Mouse (Mus musculus) hindbrain, embryonic 16.5 days (tissue): Measurements from ENCODE around the gene Pkp3. TPM values are rescaled to one million over a fixed set of nuclear protein-coding genes. Genes with fewer than 3 reads are reported as not detected.

Experiments used
- ATAC-seq: fragments of 200-750 bp; cut with Nextera tagmentation; 2 replicates; pipeline ENCODE4 v1.8.0; 2017; ENCODE audit warnings: moderate TSS enrichment, moderate library complexity
- H3K27ac ChIP-seq: fragments of 300-500 bp; sonication (generic); 2 replicates; pipeline ENCODE4 v1.5.1; 2014; ENCODE audit warnings: low read depth, mild to moderate bottlenecking, control low read depth, low read length, moderate library complexity
- H3K27me3 ChIP-seq: fragments of 300-500 bp; sonication (generic); replicated peaks from 2 replicates; pipeline ENCODE4 v1.6.1; 2014; ENCODE audit warnings: low read length; ENCODE audit not compliant: control insufficient read depth, insufficient read depth
- H3K36me3 ChIP-seq: fragments of 300-500 bp; sonication (generic); 2 replicates; pipeline ENCODE4 v1.6.1; 2014; ENCODE audit warnings: mild to moderate bottlenecking, low read length, moderate library complexity, mixed read lengths; ENCODE audit not compliant: control insufficient read depth, insufficient read depth
- H3K4me1 ChIP-seq: fragments of 300-500 bp; sonication (generic); 2 replicates; pipeline ENCODE4 v1.6.1; 2014; ENCODE audit warnings: low read depth, low read length; ENCODE audit not compliant: control insufficient read depth, insufficient read depth
- H3K4me2 ChIP-seq: fragments of 300-500 bp; sonication (generic); 2 replicates; pipeline ENCODE4 v1.6.1; 2014; ENCODE audit warnings: mild to moderate bottlenecking, low read length, control low read depth, moderate library complexity
- H3K4me3 ChIP-seq: fragments of 300-500 bp; sonication (generic); 2 replicates; pipeline ENCODE4 v1.5.1; 2014; ENCODE audit warnings: mild to moderate bottlenecking, low read length, control low read depth, moderate library complexity
- H3K9ac ChIP-seq: fragments of 300-500 bp; sonication (generic); 2 replicates; pipeline ENCODE4 v1.6.1; 2014; ENCODE audit warnings: low read depth, mild to moderate bottlenecking, control low read depth, low read length, moderate library complexity
- H3K9me3 ChIP-seq: fragments of 300-500 bp; sonication (generic); 2 replicates; pipeline ENCODE4 v1.6.1; 2014; ENCODE audit warnings: mild to moderate bottlenecking, low read length, moderate library complexity; ENCODE audit not compliant: control insufficient read depth
- WGBS: fragments of 180-500 bp; shearing (Covaris S2); extraction: QIAGEN DNeasy Blood & Tissue Kit; methylation state at CpG from one replicate; pipeline ENCODE4 v1.1.7; 2014; 5-methylcytosine and 5-hydroxymethylcytosine counted together
- polyA plus RNA-seq: library from polyadenylated mRNA; unstranded; fragments of >200 nt; fragmentation: Nextera tagmentation; extraction: Ambion mirVana; gene quantifications from 2 replicates; pipeline ENCODE4 v1.2.1, GENCODE M21; 2015

Pkp3 gene
- polyA plus RNA-seq, 1 experiment from 2014 or later: 0.31 TPM

DNA sequence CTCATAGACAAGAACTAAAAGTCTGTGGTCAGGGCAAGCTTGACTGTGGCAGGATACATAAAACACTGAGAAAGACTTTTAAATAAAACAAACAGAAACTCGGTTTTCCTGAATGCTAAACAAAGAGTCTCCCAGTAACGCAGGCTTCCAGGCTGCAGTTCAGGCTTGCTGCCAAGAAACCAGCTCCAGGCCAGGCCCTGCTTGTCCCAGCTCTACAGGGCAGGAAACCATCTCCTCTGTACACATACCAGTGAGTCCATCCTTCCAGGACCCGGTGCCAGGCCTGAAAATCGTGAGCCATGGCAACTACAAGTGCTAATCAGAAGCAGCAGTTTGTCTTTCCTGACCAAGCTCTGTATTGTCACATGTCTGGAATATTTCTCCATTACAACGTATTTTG, 36.4 kb upstream of the Pkp3 start:
- WGBS: 22% methylated on average over 5 of the region's 5 CpGs
- ATAC-seq: peak; percentile 94
- no peaks in the 10 kb centered on the region for H3K27me3 ChIP-seq
- no peaks in the 10 kb centered on the region for H3K36me3 ChIP-seq
- H3K4me1 ChIP-seq: no peaks in the 10 kb centered on the region
- H3K4me3 ChIP-seq: no peak overlapping the region
- H3K27ac ChIP-seq: no peak overlapping the region
- H3K9ac ChIP-seq: no peak overlapping the region
- no peaks in the 10 kb centered on the region for H3K9me3 ChIP-seq
- no peak overlapping the region for H3K4me2 ChIP-seq

DNA sequence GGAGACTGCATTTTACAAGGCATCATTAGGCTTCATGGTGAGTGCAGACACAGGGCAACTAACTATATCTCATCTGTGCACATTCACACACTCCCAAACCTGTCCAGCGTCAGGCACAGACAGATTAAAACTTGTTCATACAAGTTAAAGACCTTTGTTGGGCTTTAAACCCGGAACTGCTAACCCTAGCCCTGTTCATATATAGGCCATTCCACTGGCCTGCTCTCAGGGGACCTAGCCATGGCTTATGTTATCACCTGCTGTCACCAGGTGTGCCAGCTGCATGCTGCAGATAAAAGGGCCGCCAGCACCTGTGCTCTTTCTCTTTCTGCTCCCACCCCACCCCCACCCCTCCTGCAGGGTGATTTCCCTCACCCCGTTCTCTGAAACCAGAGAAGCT, 35.5 kb upstream of the Pkp3 start:
- H3K9ac ChIP-seq: no peak overlapping the region
- H3K27ac ChIP-seq: no peak overlapping the region
- no peak overlapping the region for H3K4me3 ChIP-seq
- H3K4me2 ChIP-seq: no peak overlapping the region
- no peaks in the 10 kb centered on the region for H3K4me1 ChIP-seq
- no peaks in the 10 kb centered on the region for H3K9me3 ChIP-seq
- 70% methylated on average over 4 of the region's 4 CpGs for WGBS
- no peaks in the 10 kb centered on the region for H3K27me3 ChIP-seq
- no peak for ATAC-seq
- no peaks in the 10 kb centered on the region for H3K36me3 ChIP-seq

DNA sequence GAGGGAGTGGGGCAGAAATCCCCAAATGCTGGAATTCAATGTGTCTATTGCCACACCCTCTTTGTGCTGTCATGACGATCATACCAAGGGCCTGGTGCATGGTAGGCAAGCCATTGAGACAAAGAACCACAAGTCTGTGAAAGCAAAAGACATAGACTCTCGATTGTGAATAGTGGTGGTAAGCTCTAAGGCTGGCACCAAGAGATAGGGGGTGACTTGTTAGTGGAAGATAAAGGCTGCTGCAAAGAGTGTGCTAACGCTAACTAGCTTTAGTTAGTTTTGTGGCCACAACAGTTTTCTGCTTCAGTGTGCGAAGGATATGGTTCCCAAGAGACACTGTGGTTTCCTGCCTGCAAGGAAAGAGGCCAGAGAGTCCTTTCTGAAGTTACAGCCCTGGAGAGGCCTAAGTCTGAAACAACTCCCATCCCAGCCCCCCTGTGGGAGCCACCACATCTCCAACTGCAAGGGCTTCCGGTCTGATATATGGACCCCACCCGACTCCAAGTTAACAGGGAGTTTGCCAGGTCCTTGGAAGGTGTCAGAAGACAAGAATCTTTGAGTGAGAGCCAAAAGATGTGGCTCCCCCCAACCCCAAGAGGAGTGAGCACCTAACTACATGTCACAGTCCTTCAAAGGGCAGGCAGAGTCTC, 31.0 kb upstream of the Pkp3 start:
- 66% methylated on average over 6 of the region's 6 CpGs for WGBS
- Histone ChIP-seq H3K4me3 (no peak overlapping the region), H3K4me2 (peak overlapping the region; percentile 97), H3K9me3 (no peaks in the 10 kb centered on the region), H3K4me1 (peaks cover 4% of the 10 kb centered on the region), H3K36me3 (no peaks in the 10 kb centered on the region), H3K27me3 (no peaks in the 10 kb centered on the region), H3K27ac (peak overlapping the region; percentile 44), H3K9ac (no peak overlapping the region)
- no peak for ATAC-seq

- Histone ChIP-seq H3K9ac (peak overlapping the region; percentile 70), H3K27ac (peak overlapping the region; percentile 83), H3K27me3 (no peaks in the 10 kb centered on the region), H3K4me1 (peaks cover 4% of the 10 kb centered on the region), H3K36me3 (no peaks in the 10 kb centered on the region), H3K4me2 (peak overlapping the region; percentile 97), H3K4me3 (peak overlapping the region; percentile 48), H3K9me3 (no peaks in the 10 kb centered on the region)
- WGBS: 10% methylated on average over 15 of the region's 19 CpGs
- peak; percentile 92 for ATAC-seq
Observed at GRCm38 (mm10) chr7:141047581-141048225, 30.3 kb upstream of the Pkp3 start.

GRCm38 (mm10) chr7:141048226-141049218, 29.5 kb upstream of the Pkp3 start:
- Histone ChIP-seq H3K36me3 (no peaks in the 10 kb centered on the region), H3K27ac (peak overlapping the region; percentile 83), H3K4me1 (peaks cover 4% of the 10 kb centered on the region), H3K9me3 (no peaks in the 10 kb centered on the region), H3K9ac (peak overlapping the region; percentile 70), H3K27me3 (no peaks in the 10 kb centered on the region), H3K4me3 (peak overlapping the region; percentile 48), H3K4me2 (peak overlapping the region; percentile 97)
- WGBS: 9% methylated on average over 21 of the region's 21 CpGs
- ATAC-seq: peak; percentile 92

- WGBS: 93% methylated on average over 2 of the region's 2 CpGs
- no peak overlapping the region for H3K4me3 ChIP-seq
Observed at GRCm38 (mm10) chr7:141049326-141049725, 28.7 kb upstream of the Pkp3 start.

GRCm38 (mm10) chr7:141051060-141051685, 26.8 kb upstream of the Pkp3 start:
- ATAC-seq: no peak
- no peaks in the 10 kb centered on the region for H3K27me3 ChIP-seq
- no peak overlapping the region for H3K4me3 ChIP-seq
- H3K9me3 ChIP-seq: no peaks in the 10 kb centered on the region
- no peak overlapping the region for H3K4me2 ChIP-seq
- H3K27ac ChIP-seq: no peak overlapping the region
- WGBS: 79% methylated on average over 17 of the region's 17 CpGs
- H3K4me1 ChIP-seq: peaks cover 4% of the 10 kb centered on the region
- no peaks in the 10 kb centered on the region for H3K36me3 ChIP-seq
- no peak overlapping the region for H3K9ac ChIP-seq

More at GRCm38 (mm10) chr7:141049326-141049725, 28.7 kb upstream of the Pkp3 start:
- Histone ChIP-seq H3K4me2 (no peak overlapping the region), H3K36me3 (no peaks in the 10 kb centered on the region), H3K27ac (no peak overlapping the region), H3K27me3 (no peaks in the 10 kb centered on the region), H3K9me3 (no peaks in the 10 kb centered on the region), H3K9ac (no peak overlapping the region), H3K4me1 (peaks cover 4% of the 10 kb centered on the region)
- 0 out of 2 replicates have a peak, but pooled peaks have one; percentile 5 for ATAC-seq

GRCm38 (mm10) chr7:141052016-141052415, 26.0 kb upstream of the Pkp3 start:
- no peak for ATAC-seq
- H3K9ac ChIP-seq: no peak overlapping the region
- H3K4me3 ChIP-seq: no peak overlapping the region
- H3K27me3 ChIP-seq: no peaks in the 10 kb centered on the region
- no peaks in the 10 kb centered on the region for H3K36me3 ChIP-seq
- 87% methylated on average over 4 of the region's 4 CpGs for WGBS
- H3K9me3 ChIP-seq: no peaks in the 10 kb centered on the region
- no peak overlapping the region for H3K4me2 ChIP-seq
- H3K4me1 ChIP-seq: peaks cover 4% of the 10 kb centered on the region
- H3K27ac ChIP-seq: no peak overlapping the region
